Mouse (Mus musculus) MEL (cell line): ENCODE data around the gene Rexo4.

ENCODE experiments used
- CTCF ChIP-seq, 3 experiments: IDR thresholded peaks in 2 of 3; conservative IDR thresholded peaks in 1 of 3; 2 replicates each; pipeline ENCODE4 v1.5.1; 2011 to 2012; ENCODE audit warnings: low read length in 3 of 3, low read depth in 2 of 3, mild to moderate bottlenecking in 2 of 3, improper control_type of control experiment in 1 of 3, inconsistent platforms in 1 of 3, mixed read lengths in 1 of 3, moderate library complexity in 1 of 3; ENCODE audit not compliant: control insufficient read depth in 1 of 3, insufficient read depth in 1 of 3, poor library complexity in 1 of 3, severe bottlenecking in 1 of 3
- EP300 ChIP-seq, 2 experiments: IDR thresholded peaks; 2 replicates each; pipeline ENCODE4 v1.6.1; 2011; ENCODE audit warnings: improper control_type of control experiment in 2 of 2, low read length in 2 of 2, low read depth in 1 of 2, mild to moderate bottlenecking in 1 of 2
- HCFC1 ChIP-seq: IDR thresholded peaks from 2 replicates; pipeline ENCODE4 v1.6.1; 2012; ENCODE audit warnings: low read depth, mild to moderate bottlenecking, inconsistent platforms, low read length, improper control_type of control experiment, moderate library complexity
- MAFK ChIP-seq: IDR thresholded peaks from 2 replicates; pipeline ENCODE4 v1.6.1; 2011; ENCODE audit warnings: low read depth, mild to moderate bottlenecking, low read length, improper control_type of control experiment, borderline replicate concordance
- MAZ ChIP-seq: IDR thresholded peaks from 2 replicates; pipeline ENCODE4 v1.6.1; 2012; ENCODE audit warnings: low read depth, mild to moderate bottlenecking, inconsistent platforms, low read length, improper control_type of control experiment
- POLR2A ChIP-seq, 2 experiments: IDR thresholded peaks; 2 replicates each; pipeline ENCODE4 v1.6.1; 2011 to 2012; ENCODE audit warnings: low read length in 2 of 2, mild to moderate bottlenecking in 2 of 2, control low read depth in 1 of 2, improper control_type of control experiment in 1 of 2, low read depth in 1 of 2, moderate library complexity in 1 of 2; ENCODE audit not compliant: control insufficient read depth in 1 of 2, insufficient read depth in 1 of 2, poor library complexity in 1 of 2
- SMC3 ChIP-seq: IDR thresholded peaks from 2 replicates; pipeline ENCODE4 v1.6.1; 2011; ENCODE audit warnings: low read depth, low read length, improper control_type of control experiment
- TBP ChIP-seq: IDR thresholded peaks from 2 replicates; pipeline ENCODE4 v1.8.0; 2011; ENCODE audit warnings: low read depth, low read length, improper control_type of control experiment
- TCF12 ChIP-seq: IDR thresholded peaks from 2 replicates; pipeline ENCODE4 v1.6.1; 2014; ENCODE audit warnings: low read depth, mild to moderate bottlenecking, inconsistent platforms, low read length, improper control_type of control experiment, moderate library complexity
- USF2 ChIP-seq, 2 experiments: IDR thresholded peaks; 2 replicates each; pipeline ENCODE4 v1.6.1; 2011 to 2012; ENCODE audit warnings: improper control_type of control experiment in 2 of 2, low read length in 2 of 2, borderline replicate concordance in 1 of 2, inconsistent platforms in 1 of 2, low read depth in 1 of 2, mild to moderate bottlenecking in 1 of 2; ENCODE audit not compliant: insufficient read depth in 1 of 2
- ZKSCAN1 ChIP-seq: IDR thresholded peaks from 2 replicates; pipeline ENCODE4 v1.6.1; 2012; ENCODE audit warnings: low read depth, mild to moderate bottlenecking, inconsistent platforms, low read length, improper control_type of control experiment, moderate library complexity
- ZNF384 ChIP-seq: IDR thresholded peaks from 2 replicates; pipeline ENCODE4 v1.6.1; 2012; ENCODE audit warnings: low read depth, mild to moderate bottlenecking, inconsistent platforms, low read length, improper control_type of control experiment

- TF ChIP-seq ZNF384 (no peak), CTCF (IDR thresholded peaks at IDR 0.05 in 2 of 3, conservative IDR thresholded peaks at IDR 0.05 in 1 of 3; ENCODE audit: control insufficient read depth in 1 of 3, insufficient read depth in 1 of 3, low read depth in 2 of 3, low read length in 3 of 3, poor library complexity in 1 of 3, severe bottlenecking in 1 of 3) (no peak), POLR2A (IDR thresholded peaks at IDR 0.05; ENCODE audit: control insufficient read depth in 1 of 2, insufficient read depth in 1 of 2, low read depth in 1 of 2, low read length in 2 of 2, poor library complexity in 1 of 2) (peak; percentile 52 to 92), ZKSCAN1 (no peak), HCFC1 (peak; percentile 85), TBP (peak; percentile 66), TCF12 (peak; percentile 67), SMC3 (no peak), MAFK (no peak), USF2 (IDR thresholded peaks at IDR 0.05; ENCODE audit: borderline replicate concordance in 1 of 2, insufficient read depth in 1 of 2, low read depth in 1 of 2, low read length in 2 of 2) (no peak), MAZ (peak; percentile 60), EP300 (IDR thresholded peaks at IDR 0.05; ENCODE audit: low read depth in 1 of 2, low read length in 2 of 2) (peak in 1 of 2 experiments; percentile 7; a peak in 1 of 4 replicates)
Observed at GRCm38 (mm10) chr2:26915927-26916728, 48.1 kb downstream of the Rexo4 start, which contains the start of the genes Surf2 and Surf1.
